Mouse (Mus musculus): ENCODE data around the gene Gm28035. TPM values are rescaled to one million over a fixed set of nuclear protein-coding genes. Genes with fewer than 3 reads are reported as not detected.
A peak's percentile ranks its signal among the peaks of the same experiment; 100 is the strongest.

The Gm28035 gene
- polyA plus RNA-seq (2014; fragmentation: Nextera tagmentation; extraction: Ambion mirVana): 0.25 TPM in 1 of 2 replicates, not detected in the other

DNA sequence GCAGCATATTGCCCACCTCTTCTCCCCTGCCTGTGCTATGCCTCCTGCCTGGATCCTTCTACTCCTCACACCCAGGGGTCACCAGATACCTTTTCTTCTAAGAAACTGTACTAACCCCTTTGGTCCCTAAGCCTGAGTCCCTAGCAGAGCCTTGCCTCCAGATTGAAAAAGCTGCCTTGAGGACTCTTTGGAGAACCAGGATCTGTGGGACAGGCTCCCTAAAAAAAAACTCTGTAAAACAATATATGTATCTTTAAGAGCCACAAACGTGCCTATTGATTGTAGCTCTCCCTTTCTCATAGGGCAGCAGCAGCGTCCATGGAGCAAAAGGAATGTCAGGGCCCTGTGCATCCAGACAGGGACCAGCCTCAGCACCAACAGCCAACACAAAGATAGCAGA lies at the start of gene Gm28035:
TSS of gene Gm28035 (plus strand) at position 301 of the 400 bp plus-strand sequence.
- 83% methylated on average over 2 of the region's 2 CpGs for WGBS
- peak within 1 kb of the TSS; percentile 60; the same call in 1 of the 2 replicates for H3K4me2 ChIP-seq (ENCODE audit: low read length)
- no peak for DNase-seq
- H3K4me3 ChIP-seq (replicated peaks; ENCODE audit: low read depth, low read length): no peak within 1 kb of the TSS
- H3K4me1 ChIP-seq (ENCODE audit: control insufficient read depth, insufficient read depth, low read length): peaks cover 14% of the 10 kb centered on the region
- H3K27ac ChIP-seq (replicated peaks; ENCODE audit: low read depth, low read length): no peak within 1 kb of the TSS
- H3K27me3 ChIP-seq (ENCODE audit: control insufficient read depth, insufficient read depth, low read length): no peaks in the 10 kb centered on the region
- ATAC-seq (ENCODE audit: low FRiP score, low TSS enrichment): no peak
- H3K9ac ChIP-seq (replicated peaks; ENCODE audit: low read length): peak within 1 kb of the TSS; percentile 86; the same call in 1 of the 2 replicates
- peaks cover 49% of the 10 kb centered on the region for H3K36me3 ChIP-seq (ENCODE audit: control insufficient read depth, insufficient read depth, low read length)
- no peaks in the 10 kb centered on the region for H3K9me3 ChIP-seq (ENCODE audit: control insufficient read depth, low read length)

DNA sequence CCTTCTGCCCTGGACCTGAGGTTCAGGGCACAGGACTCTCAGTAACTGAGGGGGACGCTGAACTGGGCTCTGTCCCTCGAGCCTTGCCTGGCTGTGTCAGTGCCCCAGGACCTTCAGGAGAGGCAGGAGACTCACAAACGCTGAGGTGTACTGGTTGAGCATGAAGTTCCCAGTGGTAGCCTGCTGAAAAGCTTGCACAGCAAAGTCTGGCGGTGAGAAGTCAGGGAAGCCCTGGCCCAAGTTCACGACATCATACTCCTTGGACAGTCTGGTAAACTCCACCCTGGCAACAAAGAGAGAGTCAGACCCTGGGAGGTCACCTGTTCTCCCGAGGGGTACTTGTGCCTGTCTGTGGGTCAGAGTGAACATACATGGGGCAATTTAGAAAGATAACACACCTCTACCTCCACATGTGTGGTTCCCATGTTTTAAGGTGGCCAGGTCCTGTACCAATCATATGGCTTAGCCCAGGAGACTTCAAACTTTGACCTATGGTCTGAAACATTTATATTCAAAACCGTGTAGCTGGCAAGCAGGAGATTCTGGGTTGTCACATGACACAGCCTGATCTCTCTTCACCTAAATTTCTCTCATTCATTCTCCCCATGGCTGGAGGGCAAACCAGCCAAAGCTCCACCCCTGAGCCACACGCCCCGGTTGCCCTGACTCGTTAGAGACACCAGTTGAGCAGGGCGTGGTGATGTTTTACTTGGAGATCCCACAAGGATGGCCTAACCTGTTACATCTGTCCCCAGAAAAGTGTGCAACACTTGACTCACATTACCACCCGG lies 48.4 kb upstream of the Gm28035 start:
- Histone ChIP-seq H3K9ac (replicated peaks; ENCODE audit: low read length) (no peak overlapping the region), H3K36me3 (ENCODE audit: control insufficient read depth, insufficient read depth, low read length) (no peaks in the 10 kb centered on the region), H3K27ac (replicated peaks; ENCODE audit: low read depth, low read length) (no peak overlapping the region), H3K4me3 (replicated peaks; ENCODE audit: low read depth, low read length) (no peak overlapping the region), H3K27me3 (ENCODE audit: control insufficient read depth, insufficient read depth, low read length) (no peaks in the 10 kb centered on the region), H3K9me3 (ENCODE audit: control insufficient read depth, low read length) (no peaks in the 10 kb centered on the region), H3K4me2 (ENCODE audit: low read length) (no peak overlapping the region), H3K4me1 (ENCODE audit: control insufficient read depth, insufficient read depth, low read length) (no peaks in the 10 kb centered on the region)
- no peak for ATAC-seq (ENCODE audit: low FRiP score, low TSS enrichment)
- DNase-seq: no peak
- 93% methylated on average over 12 of the region's 12 CpGs for WGBS

GRCm38 (mm10) chr2:30194656-30195055 lies 45.7 kb upstream of the Gm28035 start:
- H3K4me3 ChIP-seq (replicated peaks; ENCODE audit: low read depth, low read length): no peak overlapping the region
- no peaks in the 10 kb centered on the region for H3K9me3 ChIP-seq (ENCODE audit: control insufficient read depth, low read length)
- no peak for DNase-seq
- H3K27ac ChIP-seq (replicated peaks; ENCODE audit: low read depth, low read length): no peak overlapping the region
- 94% methylated on average over 3 of the region's 3 CpGs for WGBS
- no peaks in the 10 kb centered on the region for H3K4me1 ChIP-seq (ENCODE audit: control insufficient read depth, insufficient read depth, low read length)
- ATAC-seq (ENCODE audit: low FRiP score, low TSS enrichment): no peak
- no peaks in the 10 kb centered on the region for H3K36me3 ChIP-seq (ENCODE audit: control insufficient read depth, insufficient read depth, low read length)
- H3K4me2 ChIP-seq (ENCODE audit: low read length): no peak overlapping the region
- H3K27me3 ChIP-seq (ENCODE audit: control insufficient read depth, insufficient read depth, low read length): no peaks in the 10 kb centered on the region
- H3K9ac ChIP-seq (replicated peaks; ENCODE audit: low read length): no peak overlapping the region

DNA sequence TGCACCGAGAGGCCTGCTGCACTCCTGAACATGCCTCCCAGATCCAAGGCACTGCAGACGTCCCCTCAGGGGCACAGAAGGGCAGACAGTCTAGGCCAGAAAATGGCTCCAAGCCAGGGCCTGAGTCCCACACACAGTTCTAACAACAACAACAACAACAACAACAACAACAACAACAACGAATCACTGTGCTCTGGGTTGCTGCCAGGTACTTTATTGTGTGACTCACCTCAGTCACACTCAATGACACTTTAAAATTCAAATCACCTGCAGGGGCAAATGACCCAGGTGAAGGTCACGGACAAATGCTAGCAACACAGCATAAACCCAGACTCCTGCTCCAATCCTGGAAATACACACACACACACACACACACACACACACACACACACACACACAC lies 42.3 kb upstream of the Gm28035 start:
- H3K4me3 ChIP-seq (replicated peaks; ENCODE audit: low read depth, low read length): no peak overlapping the region
- WGBS: 68% methylated on average over 4 of the region's 4 CpGs
- H3K4me1 ChIP-seq (ENCODE audit: control insufficient read depth, insufficient read depth, low read length): no peaks in the 10 kb centered on the region
- DNase-seq: no peak
- H3K9ac ChIP-seq (replicated peaks; ENCODE audit: low read length): no peak overlapping the region
- H3K4me2 ChIP-seq (ENCODE audit: low read length): no peak overlapping the region
- ATAC-seq (ENCODE audit: low FRiP score, low TSS enrichment): no peak
- no peaks in the 10 kb centered on the region for H3K27me3 ChIP-seq (ENCODE audit: control insufficient read depth, insufficient read depth, low read length)
- H3K27ac ChIP-seq (replicated peaks; ENCODE audit: low read depth, low read length): no peak overlapping the region
- H3K9me3 ChIP-seq (ENCODE audit: control insufficient read depth, low read length): no peaks in the 10 kb centered on the region
- H3K36me3 ChIP-seq (ENCODE audit: control insufficient read depth, insufficient read depth, low read length): no peaks in the 10 kb centered on the region

GRCm38 (mm10) chr2:30199984-30200383 lies 40.4 kb upstream of the Gm28035 start:
- peaks cover 5% of the 10 kb centered on the region; the same call in 1 of the 2 replicates for H3K4me1 ChIP-seq (ENCODE audit: control insufficient read depth, insufficient read depth, low read length)
- WGBS: 71% methylated on average over 1 of the region's 1 CpGs
- H3K27me3 ChIP-seq (ENCODE audit: control insufficient read depth, insufficient read depth, low read length): no peaks in the 10 kb centered on the region

GRCm38 (mm10) chr2:30200388-30200925 lies 39.9 kb upstream of the Gm28035 start:
- no peaks in the 10 kb centered on the region for H3K36me3 ChIP-seq (ENCODE audit: control insufficient read depth, insufficient read depth, low read length)
- H3K9ac ChIP-seq (replicated peaks; ENCODE audit: low read length): no peak overlapping the region
- H3K4me1 ChIP-seq (ENCODE audit: control insufficient read depth, insufficient read depth, low read length): peaks cover 5% of the 10 kb centered on the region; the same call in 1 of the 2 replicates
- DNase-seq (no peak), ATAC-seq (ENCODE audit: low FRiP score, low TSS enrichment) (no peak)
- no peaks in the 10 kb centered on the region for H3K9me3 ChIP-seq (ENCODE audit: control insufficient read depth, low read length)
- WGBS: 88% methylated on average over 5 of the region's 5 CpGs
- H3K4me3 ChIP-seq (replicated peaks; ENCODE audit: low read depth, low read length): no peak overlapping the region
- H3K27me3 ChIP-seq (ENCODE audit: control insufficient read depth, insufficient read depth, low read length): no peaks in the 10 kb centered on the region
- no peak overlapping the region for H3K27ac ChIP-seq (replicated peaks; ENCODE audit: low read depth, low read length)
- H3K4me2 ChIP-seq (ENCODE audit: low read length): no peak overlapping the region

More at GRCm38 (mm10) chr2:30199984-30200383, 40.4 kb upstream of the Gm28035 start:
- Histone ChIP-seq H3K4me2 (ENCODE audit: low read length) (no peak overlapping the region), H3K9ac (replicated peaks; ENCODE audit: low read length) (no peak overlapping the region), H3K36me3 (ENCODE audit: control insufficient read depth, insufficient read depth, low read length) (no peaks in the 10 kb centered on the region), H3K9me3 (ENCODE audit: control insufficient read depth, low read length) (no peaks in the 10 kb centered on the region), H3K4me3 (replicated peaks; ENCODE audit: low read depth, low read length) (no peak overlapping the region), H3K27ac (replicated peaks; ENCODE audit: low read depth, low read length) (no peak overlapping the region)
- no peak for DNase-seq
- ATAC-seq (ENCODE audit: low FRiP score, low TSS enrichment): no peak

DNA sequence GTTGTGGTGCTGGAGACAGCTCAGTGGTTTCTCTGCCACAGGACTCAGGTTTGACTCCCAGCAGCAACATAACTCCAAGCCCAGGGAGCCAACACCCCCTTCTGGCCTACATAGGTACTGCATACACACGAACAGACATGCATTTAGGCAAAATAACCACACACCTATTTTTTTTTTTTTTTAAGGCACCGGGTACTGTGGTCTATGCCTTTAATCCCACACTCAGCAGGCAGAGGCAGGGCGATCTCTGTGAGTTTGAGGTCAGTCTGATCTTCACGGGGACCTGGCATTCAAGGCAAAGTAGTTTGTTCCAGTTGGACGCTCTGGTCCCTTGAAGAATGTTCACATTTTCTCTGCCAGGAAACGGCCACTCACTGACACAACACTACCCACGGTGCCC lies 36.9 kb upstream of the Gm28035 start:
- ATAC-seq (ENCODE audit: low FRiP score, low TSS enrichment) (no peak), DNase-seq (peak; percentile 17)
- Histone ChIP-seq H3K4me1 (ENCODE audit: control insufficient read depth, insufficient read depth, low read length) (peaks cover 11% of the 10 kb centered on the region; the same call in 1 of the 2 replicates), H3K27ac (replicated peaks; ENCODE audit: low read depth, low read length) (no peak overlapping the region), H3K9me3 (ENCODE audit: control insufficient read depth, low read length) (no peaks in the 10 kb centered on the region), H3K4me3 (replicated peaks; ENCODE audit: low read depth, low read length) (no peak overlapping the region), H3K27me3 (ENCODE audit: control insufficient read depth, insufficient read depth, low read length) (no peaks in the 10 kb centered on the region), H3K9ac (replicated peaks; ENCODE audit: low read length) (no peak overlapping the region), H3K4me2 (ENCODE audit: low read length) (no peak overlapping the region), H3K36me3 (ENCODE audit: control insufficient read depth, insufficient read depth, low read length) (no peaks in the 10 kb centered on the region)
- WGBS: 79% methylated on average over 7 of the region's 7 CpGs

GRCm38 (mm10) chr2:30205255-30205628 lies 35.1 kb upstream of the Gm28035 start:
- H3K9ac ChIP-seq (replicated peaks; ENCODE audit: low read length): peak overlapping the region; percentile 66
- H3K27ac ChIP-seq (replicated peaks; ENCODE audit: low read depth, low read length): peak overlapping the region; percentile 71
- no peaks in the 10 kb centered on the region for H3K36me3 ChIP-seq (ENCODE audit: control insufficient read depth, insufficient read depth, low read length)
- peaks cover 11% of the 10 kb centered on the region; the same call in 1 of the 2 replicates for H3K4me1 ChIP-seq (ENCODE audit: control insufficient read depth, insufficient read depth, low read length)
- H3K9me3 ChIP-seq (ENCODE audit: control insufficient read depth, low read length): no peaks in the 10 kb centered on the region
- DNase-seq (no peak), ATAC-seq (ENCODE audit: low FRiP score, low TSS enrichment) (no peak)
- H3K27me3 ChIP-seq (ENCODE audit: control insufficient read depth, insufficient read depth, low read length): no peaks in the 10 kb centered on the region
- 3% methylated on average over 13 of the region's 13 CpGs for WGBS
- peak overlapping the region; percentile 59 for H3K4me2 ChIP-seq (ENCODE audit: low read length)
- peak overlapping the region; percentile 69 for H3K4me3 ChIP-seq (replicated peaks; ENCODE audit: low read depth, low read length)

Data from midbrain, embryonic 14.5 days (tissue).